Mouse (Mus musculus) cortical plate, adult 2 months (tissue): ENCODE measurements around the gene Gpa33.

Experiments used
- CTCF ChIP-seq: fragments of 200-500 bp; IDR thresholded peaks from 2 replicates; pipeline ENCODE4 v1.5.1; 2011; ENCODE audit warnings: mild to moderate bottlenecking, control low read depth, low read length; ENCODE audit not compliant: insufficient read depth; ENCODE audit errors: extremely low read depth
- POLR2A ChIP-seq: fragments of 200-500 bp; IDR thresholded peaks from 2 replicates; pipeline ENCODE4 v1.6.1; 2011; ENCODE audit warnings: mild to moderate bottlenecking, low read length, control low read depth; ENCODE audit not compliant: insufficient read depth; ENCODE audit errors: extremely low read depth

DNA sequence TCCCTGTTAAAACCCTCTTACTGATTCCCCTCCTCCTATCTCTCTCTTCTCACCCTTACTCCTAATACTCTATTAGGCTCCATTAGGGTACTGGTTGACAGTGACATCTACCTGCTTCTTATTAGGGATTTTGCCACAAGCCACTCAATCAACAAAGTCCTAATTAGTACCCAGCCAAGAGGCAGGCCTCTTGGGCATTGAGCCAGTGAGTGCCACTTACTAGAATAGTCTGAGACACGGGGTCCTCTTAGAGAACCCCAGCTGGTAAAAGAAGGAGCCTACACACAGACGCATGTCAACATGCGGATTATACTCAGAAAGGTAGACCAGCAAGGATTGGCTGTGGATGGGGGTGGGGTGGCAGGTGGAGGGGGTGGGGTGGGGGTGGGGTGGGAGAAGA, 9.1 kb downstream of the Gpa33 start:
- TF ChIP-seq CTCF (no peak), POLR2A (no peak)
